Mouse (Mus musculus) embryonic fibroblast, embryonic 13.5 days (primary cell): ENCODE results near the gene Vmn2r124.

Experiments
- CTCF ChIP-seq: IDR thresholded peaks from 2 replicates; pipeline ENCODE4 v1.5.1; 2011; ENCODE audit warnings: mild to moderate bottlenecking, control low read depth, low read length, moderate library complexity, borderline replicate concordance; ENCODE audit not compliant: insufficient read depth
- POLR2A ChIP-seq: IDR thresholded peaks from 2 replicates; pipeline ENCODE4 v1.6.1; 2011; ENCODE audit warnings: low read depth, mild to moderate bottlenecking, control low read depth, low read length, moderate library complexity

GRCm38 (mm10) chr17:18004752-18005151 is 44.5 kb upstream of the Vmn2r124 start:
- no peak for TF ChIP-seq CTCF
- no peak for TF ChIP-seq POLR2A
